Mouse (Mus musculus) hindbrain, embryonic 12.5 days (tissue): ENCODE measurements at regions not wholly inside any gene's neighbourhood (a gene's known extent, or its start where the extent isn't known, plus 50 kb on each side); places are given as distances from the start of the nearest gene placed in this dataset.

Experiments
- ATAC-seq: fragments of 200-750 bp; cut with Nextera tagmentation; 2 replicates; pipeline ENCODE4 v1.8.0; 2017; ENCODE audit warnings: moderate TSS enrichment; ENCODE audit not compliant: low FRiP score
- H3K27ac ChIP-seq: fragments of 300-500 bp; sonication (generic); 2 replicates; pipeline ENCODE4 v1.5.1; 2016; ENCODE audit warnings: mild to moderate bottlenecking
- H3K27me3 ChIP-seq: fragments of 300-500 bp; sonication (generic); 2 replicates; pipeline ENCODE4 v1.6.1; 2016; ENCODE audit warnings: mild to moderate bottlenecking
- H3K36me3 ChIP-seq: fragments of 300-500 bp; sonication (generic); 2 replicates; pipeline ENCODE4 v1.6.1; 2016; ENCODE audit warnings: mild to moderate bottlenecking
- H3K4me1 ChIP-seq: fragments of 300-500 bp; sonication (generic); 2 replicates; pipeline ENCODE4 v1.6.1; 2016
- H3K4me2 ChIP-seq: fragments of 300-500 bp; sonication (generic); replicated peaks from 2 replicates; pipeline ENCODE4 v1.6.1; 2016; ENCODE audit warnings: mild to moderate bottlenecking
- H3K4me3 ChIP-seq: fragments of 300-500 bp; sonication (generic); 2 replicates; pipeline ENCODE4 v1.5.1; 2016; ENCODE audit warnings: mild to moderate bottlenecking
- H3K9ac ChIP-seq: fragments of 300-500 bp; sonication (generic); 2 replicates; pipeline ENCODE4 v1.6.1; 2016; ENCODE audit warnings: mild to moderate bottlenecking, moderate library complexity
- H3K9me3 ChIP-seq: fragments of 300-500 bp; sonication (generic); replicated peaks from 2 replicates; pipeline ENCODE4 v1.6.1; 2016; ENCODE audit warnings: mild to moderate bottlenecking
- WGBS: fragments of 180-500 bp; shearing (Covaris S2); methylation state at CpG from one replicate; pipeline ENCODE4 v1.1.7; 2016; 5-methylcytosine and 5-hydroxymethylcytosine counted together

- Histone ChIP-seq H3K36me3 (no peaks in the 10 kb centered on the region), H3K9me3 (peaks cover 56% of the 10 kb centered on the region), H3K27me3 (no peaks in the 10 kb centered on the region), H3K4me1 (no peaks in the 10 kb centered on the region), H3K4me3 (no peak overlapping the region), H3K27ac (no peak overlapping the region), H3K9ac (no peak overlapping the region), H3K4me2 (no peak overlapping the region)
- no peak for ATAC-seq
- WGBS = 63% methylated on average over 2 of the region's 2 CpGs
Measured at GRCm38 (mm10) chr4:121540040-121540439, 81.9 kb downstream of the Gm12887 start.
